Mouse (Mus musculus) leukemia stem cell, adult 10-12 weeks (primary cell): ENCODE measurements around the gene Sdr42e1. TPM values are rescaled to one million over a fixed set of nuclear protein-coding genes. Genes with fewer than 3 reads are reported as not detected.

ENCODE experiments used
- polyA plus RNA-seq: library from polyadenylated mRNA; stranded (reverse); fragments of >175 nt; gene quantifications from 2 replicates; pipeline ENCODE4 v1.2.3, GENCODE M21; 2012; ENCODE audit warnings: low replicate concordance

Gene Sdr42e1
- polyA plus RNA-seq, result 0.30 TPM in 1 of 2 replicates, not detected in the other

GRCm38 (mm10) chr8:117673430-117673830 is at the start of gene Sdr42e1:
Gene Sdr42e1, minus strand, starts transcription at chr8:117673689.

GRCm38 (mm10) chr8:117701859-117702258 is 28.4 kb upstream of the Sdr42e1 start, which contains the start of gene Hsd17b2:
Gene Hsd17b2, plus strand, starts transcription at chr8:117701904.

Other genes starting within 250 kb of the Sdr42e1 start
- 9.8 and 10.5 TPM in 2 replicates for gene Plcg2, start 175.4 kb downstream of the Sdr42e1 start, polyA plus RNA-seq
- gene Hsd17b2, start 28.2 kb upstream of the Sdr42e1 start, polyA plus RNA-seq, result 0.57 TPM in 1 of 2 replicates, not detected in the other
- gene Mphosph6, start 128.3 kb upstream of the Sdr42e1 start, polyA plus RNA-seq, result 1.1 and 6.0 TPM in 2 replicates